Mouse (Mus musculus) heart, adult 2 months (tissue): Measurements from ENCODE around the gene Rilpl1.

ENCODE experiments used
- CTCF ChIP-seq: fragments of 200-600 bp; IDR thresholded peaks from 2 replicates; pipeline ENCODE4 v1.8.1; 2022; ENCODE audit warnings: antibody characterized with exemption, mild to moderate bottlenecking, moderate library complexity
- EP300 ChIP-seq: fragments of 200-500 bp; IDR thresholded peaks from 2 replicates; pipeline ENCODE4 v1.6.1; 2011; ENCODE audit warnings: low read depth, low read length, control low read depth; ENCODE audit not compliant: insufficient read depth

- TF ChIP-seq CTCF (peak; percentile 50), EP300 (no peak)
Observed at GRCm38 (mm10) chr5:124536776-124537175, 5.6 kb upstream of the Rilpl1 start.
